Mouse (Mus musculus) hindbrain, embryonic 14.5 days (tissue): Measurements from ENCODE around the gene Sdhd. TPM values are rescaled to one million over a fixed set of nuclear protein-coding genes. Genes with fewer than 3 reads are reported as not detected.

Experiments
- ATAC-seq: fragments of 200-750 bp; cut with Nextera tagmentation; 2 replicates; pipeline ENCODE4 v1.8.0; 2017; ENCODE audit warnings: moderate number of reproducible peaks, mild to moderate bottlenecking, moderate TSS enrichment, moderate library complexity; ENCODE audit not compliant: low FRiP score
- DNase-seq: peaks from one replicate; pipeline ENCODE4 v3.0.0-alpha.2; 2015; ENCODE audit warnings: low spot score
- H3K27ac ChIP-seq: fragments of 300-500 bp; sonication (generic); 2 replicates; pipeline ENCODE4 v1.5.1; 2014; ENCODE audit warnings: mild to moderate bottlenecking, moderate library complexity
- H3K27me3 ChIP-seq: fragments of 300-500 bp; sonication (generic); 2 replicates; pipeline ENCODE4 v1.6.1; 2014; ENCODE audit warnings: mild to moderate bottlenecking, low read length, mixed read lengths; ENCODE audit not compliant: control insufficient read depth, insufficient read depth
- H3K36me3 ChIP-seq: fragments of 300-500 bp; sonication (generic); replicated peaks from 2 replicates; pipeline ENCODE4 v1.6.1; 2014; ENCODE audit not compliant: control insufficient read depth, insufficient read depth
- H3K4me1 ChIP-seq: fragments of 300-500 bp; sonication (generic); replicated peaks from 2 replicates; pipeline ENCODE4 v1.6.1; 2014; ENCODE audit warnings: antibody characterized with exemption, low read length, mixed read lengths; ENCODE audit not compliant: control insufficient read depth, insufficient read depth
- H3K4me2 ChIP-seq: fragments of 300-500 bp; sonication (generic); replicated peaks from 2 replicates; pipeline ENCODE4 v1.6.1; 2014; ENCODE audit warnings: mild to moderate bottlenecking, moderate library complexity
- H3K4me3 ChIP-seq: fragments of 300-500 bp; sonication (generic); replicated peaks from 2 replicates; pipeline ENCODE4 v1.5.1; 2014; ENCODE audit warnings: mild to moderate bottlenecking, low read length
- H3K9ac ChIP-seq: fragments of 300-500 bp; sonication (generic); 2 replicates; pipeline ENCODE4 v1.6.1; 2014
- H3K9me3 ChIP-seq: fragments of 300-500 bp; sonication (generic); 2 replicates; pipeline ENCODE4 v1.6.1; 2016; ENCODE audit warnings: low read length; ENCODE audit not compliant: control insufficient read depth
- WGBS: fragments of 180-500 bp; shearing (Covaris S2); extraction: QIAGEN DNeasy Blood & Tissue Kit; methylation state at CpG from one replicate; pipeline ENCODE4 v1.1.7; 2014; 5-methylcytosine and 5-hydroxymethylcytosine counted together
- polyA plus RNA-seq: library from polyadenylated mRNA; unstranded; fragments of >200 nt; fragmentation: Nextera tagmentation; extraction: Ambion mirVana; gene quantifications from 2 replicates; pipeline ENCODE4 v1.2.1, GENCODE M21; 2014

Sdhd gene
- polyA plus RNA-seq, 1 experiment from 2014 or later: 279 TPM

DNA sequence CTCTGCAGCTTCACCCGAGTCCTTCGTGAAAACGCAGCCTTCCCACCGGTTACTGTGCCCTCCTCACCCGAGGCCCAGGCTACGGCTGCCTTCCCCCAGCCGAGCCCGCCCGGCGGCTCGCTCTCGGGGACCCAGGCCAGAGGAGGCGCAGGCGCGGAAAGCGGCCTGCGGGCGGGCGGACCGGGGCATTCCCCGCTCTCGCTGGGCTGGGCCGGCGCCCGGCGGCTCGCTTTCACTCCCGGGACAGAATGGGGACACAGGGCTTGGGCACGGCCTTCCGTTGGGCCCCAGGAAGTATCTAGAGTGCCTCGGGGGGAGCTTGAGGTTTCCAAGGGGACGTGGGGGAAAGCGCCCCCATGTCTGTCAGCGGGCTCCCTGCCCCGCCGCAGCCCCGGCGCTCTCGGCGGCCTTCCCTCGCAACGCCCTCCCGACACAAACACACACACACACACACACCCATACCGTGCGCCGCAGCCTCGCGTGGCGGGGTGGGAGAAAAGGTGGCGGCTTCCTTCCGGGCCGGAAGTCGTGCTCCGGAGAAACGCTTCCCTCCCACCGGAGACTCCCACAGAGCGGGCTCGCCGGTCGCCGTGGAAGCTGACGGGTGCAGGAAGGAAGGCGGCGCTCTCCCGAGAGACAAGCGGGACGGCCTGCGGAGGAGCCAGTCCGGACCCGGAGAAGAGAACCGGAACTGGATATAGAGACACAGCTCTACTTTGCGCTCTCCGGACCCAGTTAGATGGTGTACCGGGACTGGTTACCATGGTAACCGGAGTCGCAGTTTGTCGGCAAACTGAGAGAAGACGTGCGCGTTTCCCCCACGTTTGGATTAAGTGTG, 13.4 kb upstream of the Sdhd start, which contains the start of the genes Pih1d2 and Nkapd1:
TSS of gene Pih1d2 (plus strand) at position 556 of the 838 bp plus-strand sequence.
TSS of gene Nkapd1 (minus strand) at position 699 of the 838 bp plus-strand sequence.
- peak within 1 kb of the TSS; percentile 94 for H3K9ac ChIP-seq
- no peaks in the 10 kb centered on the region for H3K27me3 ChIP-seq
- H3K4me2 ChIP-seq: peak within 1 kb of the TSS; percentile 95
- peak within 1 kb of the TSS; percentile 94 for H3K27ac ChIP-seq
- no peaks in the 10 kb centered on the region for H3K9me3 ChIP-seq
- H3K4me3 ChIP-seq: peak within 1 kb of the TSS; percentile 99
- peaks cover 34% of the 10 kb centered on the region for H3K36me3 ChIP-seq
- H3K4me1 ChIP-seq: peaks cover 14% of the 10 kb centered on the region
- DNase-seq (peak; percentile 95), ATAC-seq (peak; percentile 94)
- under 1% methylated on average over 79 of the region's 81 CpGs for WGBS

DNA sequence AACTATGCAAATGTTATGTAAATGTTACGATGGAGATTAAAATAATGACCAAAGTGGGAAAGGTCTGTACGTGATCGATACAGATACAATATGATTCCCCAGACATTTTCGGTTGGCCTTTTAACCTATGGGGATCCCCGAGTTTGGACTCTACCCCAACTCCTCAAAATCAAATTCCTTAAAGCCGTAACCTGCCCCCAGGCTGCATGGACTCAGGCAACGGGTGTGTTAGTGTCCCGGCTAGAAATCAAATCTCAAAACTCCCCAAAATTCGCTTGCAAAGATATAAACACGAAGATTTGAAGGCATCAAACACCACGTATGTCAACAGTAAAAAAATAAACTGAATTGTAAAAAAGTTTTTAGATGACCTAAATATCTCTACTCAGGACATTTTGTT, 12.5 kb upstream of the Sdhd start:
- 42% methylated on average over 11 of the region's 11 CpGs for WGBS
- ATAC-seq (no peak), DNase-seq (no peak)
- peak overlapping the region; percentile 94 for H3K9ac ChIP-seq
- H3K4me1 ChIP-seq: peaks cover 14% of the 10 kb centered on the region
- H3K36me3 ChIP-seq: peaks cover 41% of the 10 kb centered on the region
- peak overlapping the region; percentile 99 for H3K4me3 ChIP-seq
- no peaks in the 10 kb centered on the region for H3K27me3 ChIP-seq
- peak overlapping the region; percentile 94; the same call in 1 of the 2 replicates for H3K27ac ChIP-seq
- no peaks in the 10 kb centered on the region for H3K9me3 ChIP-seq
- peak overlapping the region; percentile 95 for H3K4me2 ChIP-seq

DNA sequence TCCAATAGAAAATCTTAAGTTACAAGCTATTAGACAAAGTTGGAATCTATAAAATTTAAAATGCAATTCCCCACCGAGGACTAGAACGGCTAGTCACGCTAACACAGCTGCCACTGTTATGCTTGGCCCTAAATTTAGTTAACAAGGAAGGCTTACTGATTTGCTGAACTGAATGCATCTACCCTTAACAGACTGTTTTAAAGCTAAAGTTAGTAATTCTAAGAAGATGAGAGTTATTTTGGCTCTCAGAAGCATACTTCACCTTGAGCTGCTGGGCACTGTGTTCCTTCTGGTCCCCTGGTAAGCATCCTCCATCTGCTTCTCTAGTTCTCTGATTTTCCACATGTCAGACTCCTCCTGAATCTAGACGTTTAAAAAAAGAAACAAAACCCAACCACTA, 8.5 kb upstream of the Sdhd start:
- H3K27me3 ChIP-seq: no peaks in the 10 kb centered on the region
- H3K36me3 ChIP-seq: peaks cover 80% of the 10 kb centered on the region
- no peak overlapping the region for H3K9ac ChIP-seq
- no peak overlapping the region for H3K27ac ChIP-seq
- no peak overlapping the region for H3K4me2 ChIP-seq
- no peak for DNase-seq
- peaks cover 11% of the 10 kb centered on the region for H3K4me1 ChIP-seq
- no peak overlapping the region for H3K4me3 ChIP-seq
- WGBS: 87% methylated on average over 4 of the region's 4 CpGs
- no peak for ATAC-seq
- H3K9me3 ChIP-seq: no peaks in the 10 kb centered on the region

DNA sequence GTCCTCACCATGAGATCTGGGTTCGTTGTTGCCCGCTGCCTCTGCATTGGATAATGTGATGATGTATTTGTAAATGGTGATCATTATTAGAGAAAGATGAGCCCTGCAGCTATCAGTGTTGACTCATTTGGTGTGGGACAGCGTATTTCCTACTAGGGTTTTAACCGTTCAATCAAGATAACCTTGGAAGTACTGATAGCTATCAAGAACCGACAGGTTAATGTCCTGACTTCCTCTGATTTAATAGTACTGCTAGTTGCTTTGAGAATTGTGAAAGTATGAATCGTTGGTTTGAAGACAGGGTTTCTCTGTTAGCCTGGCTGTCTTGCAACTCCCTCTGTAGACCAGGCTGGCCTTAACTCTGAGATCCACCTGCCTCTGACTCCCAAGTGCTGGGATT, 726 bp upstream of the Sdhd start:
- ATAC-seq: no peak
- no peaks in the 10 kb centered on the region for H3K9me3 ChIP-seq
- H3K27me3 ChIP-seq: no peaks in the 10 kb centered on the region
- 2% methylated on average over 6 of the region's 6 CpGs for WGBS
- peak overlapping the region; percentile 98 for H3K4me2 ChIP-seq
- no peak for DNase-seq
- peak overlapping the region; percentile 92 for H3K9ac ChIP-seq
- peaks cover 23% of the 10 kb centered on the region for H3K4me1 ChIP-seq
- H3K4me3 ChIP-seq: peak overlapping the region; percentile 91
- peaks cover 59% of the 10 kb centered on the region for H3K36me3 ChIP-seq
- H3K27ac ChIP-seq: peak overlapping the region; percentile 90

DNA sequence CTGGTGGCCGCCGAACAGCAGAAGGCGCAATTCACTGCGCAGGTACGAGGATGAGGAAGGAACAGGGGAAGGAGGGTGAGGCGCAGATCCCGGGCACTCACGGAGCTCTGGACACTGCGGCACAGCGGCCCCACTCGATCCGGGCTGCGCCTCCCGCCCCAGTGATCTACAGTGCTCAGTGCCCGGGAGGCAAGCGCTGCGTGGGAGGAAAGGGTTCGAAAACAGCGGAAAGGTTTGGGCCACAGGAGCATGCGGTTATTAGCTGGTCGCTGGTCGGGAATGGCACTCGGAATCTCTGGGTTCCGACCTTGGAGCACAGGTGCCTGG, 349 bp upstream of the Sdhd start:
- under 1% methylated on average over 24 of the region's 24 CpGs for WGBS
- DNase-seq: no peak

DNA sequence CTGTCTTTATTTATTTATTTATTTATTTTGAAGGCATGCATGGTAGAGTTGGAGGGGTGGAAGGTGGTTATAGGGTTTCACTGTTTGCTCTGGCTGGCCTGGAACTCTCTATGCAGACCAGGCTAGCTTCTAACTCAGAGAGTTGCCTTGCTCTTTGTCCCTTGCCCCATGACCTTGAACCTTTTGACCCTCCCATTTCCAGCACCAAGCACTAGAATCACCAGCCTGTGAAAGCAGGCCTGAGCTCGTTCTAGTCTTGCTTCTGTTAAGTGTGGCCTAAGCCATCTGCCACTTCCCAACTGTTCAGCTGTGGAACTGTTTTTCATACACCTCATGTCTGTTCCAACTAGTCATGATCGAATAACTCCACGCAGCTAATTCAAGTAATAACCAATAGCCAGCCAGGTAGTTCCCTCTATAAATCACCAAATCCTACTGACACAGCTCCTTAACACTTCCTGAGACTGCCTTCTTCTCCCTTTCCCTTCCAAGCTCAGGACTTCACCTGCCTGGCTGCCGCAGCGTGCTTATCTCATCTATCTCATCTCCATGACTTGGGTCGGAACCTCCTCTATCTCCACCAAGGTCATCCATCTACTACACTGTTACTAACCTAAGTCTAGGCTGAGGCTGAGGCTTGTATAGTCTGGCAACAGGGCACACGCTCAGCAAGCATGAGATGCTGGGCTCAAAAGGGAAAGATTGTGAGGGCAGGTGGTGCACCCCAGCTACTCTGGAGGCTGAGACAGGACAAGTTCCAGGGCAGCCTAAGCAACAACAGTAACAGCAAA, 1.4 kb downstream of the Sdhd start:
- H3K4me2 ChIP-seq: peak overlapping the region; percentile 98
- no peak for DNase-seq
- H3K27ac ChIP-seq: no peak overlapping the region
- H3K9me3 ChIP-seq: no peaks in the 10 kb centered on the region
- H3K4me3 ChIP-seq: peak overlapping the region; percentile 91
- peaks cover 59% of the 10 kb centered on the region for H3K36me3 ChIP-seq
- H3K27me3 ChIP-seq: no peaks in the 10 kb centered on the region
- peak overlapping the region; percentile 92 for H3K9ac ChIP-seq
- 88% methylated on average over 7 of the region's 7 CpGs for WGBS
- no peak for ATAC-seq
- peaks cover 23% of the 10 kb centered on the region for H3K4me1 ChIP-seq

More for the DNA sequence above, 349 bp upstream of the Sdhd start:
- Histone ChIP-seq H3K36me3 (peaks cover 59% of the 10 kb centered on the region), H3K9me3 (no peaks in the 10 kb centered on the region), H3K4me1 (peaks cover 23% of the 10 kb centered on the region), H3K9ac (peak overlapping the region; percentile 92), H3K27ac (peak overlapping the region; percentile 90), H3K4me2 (peak overlapping the region; percentile 98), H3K4me3 (peak overlapping the region; percentile 91), H3K27me3 (no peaks in the 10 kb centered on the region)
- ATAC-seq: peak; percentile 89

DNA sequence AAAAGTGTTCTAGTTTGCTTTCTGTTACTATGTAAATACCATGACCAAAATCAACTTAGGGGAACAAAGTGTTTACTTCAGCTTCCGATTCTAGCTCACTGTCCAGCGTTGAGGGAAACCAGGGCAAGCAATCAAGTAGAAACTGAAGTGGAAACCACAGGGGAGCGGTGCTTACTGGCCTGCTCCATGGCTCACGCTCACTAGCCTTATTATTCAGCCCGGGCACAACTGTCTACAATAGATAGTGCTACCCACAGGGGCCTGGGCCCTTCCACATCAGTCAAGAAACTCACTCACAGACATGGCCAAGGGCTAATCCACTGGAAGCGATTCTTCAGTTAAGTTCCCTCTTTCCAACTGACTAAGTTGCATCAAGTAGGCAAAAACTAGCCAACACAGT, 2.1 kb downstream of the Sdhd start:
- DNase-seq: no peak
- no peak overlapping the region for H3K27ac ChIP-seq
- H3K4me3 ChIP-seq: no peak overlapping the region
- H3K9me3 ChIP-seq: no peaks in the 10 kb centered on the region
- H3K4me1 ChIP-seq: peaks cover 23% of the 10 kb centered on the region
- H3K27me3 ChIP-seq: no peaks in the 10 kb centered on the region
- 86% methylated on average over 6 of the region's 6 CpGs for WGBS
- H3K4me2 ChIP-seq: no peak overlapping the region
- H3K36me3 ChIP-seq: peaks cover 59% of the 10 kb centered on the region
- ATAC-seq: no peak
- no peak overlapping the region for H3K9ac ChIP-seq

DNA sequence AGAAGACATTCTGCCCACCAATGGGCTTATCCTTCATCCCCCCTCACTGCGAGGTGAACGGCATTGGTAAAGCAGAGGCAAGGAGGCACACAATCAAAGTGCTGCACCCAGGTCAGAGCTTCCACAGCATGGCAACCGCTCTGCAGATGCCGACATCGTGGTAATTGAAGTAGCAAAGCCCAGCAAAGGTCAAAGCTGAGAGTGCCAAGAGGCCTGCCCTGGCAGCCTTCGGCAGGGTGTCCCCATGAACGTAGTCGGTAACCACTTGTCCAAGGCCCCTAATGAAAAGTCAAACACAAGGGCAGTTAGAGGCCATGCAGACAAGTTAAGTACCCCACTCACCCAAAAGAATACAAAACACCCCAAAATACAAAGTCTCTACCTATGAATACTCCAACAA, 6.6 kb downstream of the Sdhd start:
- H3K4me3 ChIP-seq: no peak overlapping the region
- peaks cover 61% of the 10 kb centered on the region for H3K36me3 ChIP-seq
- WGBS: 96% methylated on average over 8 of the region's 8 CpGs
- no peak overlapping the region for H3K9ac ChIP-seq
- H3K27ac ChIP-seq: no peak overlapping the region
- no peak overlapping the region for H3K4me2 ChIP-seq
- ATAC-seq (no peak), DNase-seq (no peak)
- no peaks in the 10 kb centered on the region for H3K27me3 ChIP-seq
- H3K9me3 ChIP-seq: no peaks in the 10 kb centered on the region
- peaks cover 5% of the 10 kb centered on the region; the same call in 1 of the 2 replicates for H3K4me1 ChIP-seq

DNA sequence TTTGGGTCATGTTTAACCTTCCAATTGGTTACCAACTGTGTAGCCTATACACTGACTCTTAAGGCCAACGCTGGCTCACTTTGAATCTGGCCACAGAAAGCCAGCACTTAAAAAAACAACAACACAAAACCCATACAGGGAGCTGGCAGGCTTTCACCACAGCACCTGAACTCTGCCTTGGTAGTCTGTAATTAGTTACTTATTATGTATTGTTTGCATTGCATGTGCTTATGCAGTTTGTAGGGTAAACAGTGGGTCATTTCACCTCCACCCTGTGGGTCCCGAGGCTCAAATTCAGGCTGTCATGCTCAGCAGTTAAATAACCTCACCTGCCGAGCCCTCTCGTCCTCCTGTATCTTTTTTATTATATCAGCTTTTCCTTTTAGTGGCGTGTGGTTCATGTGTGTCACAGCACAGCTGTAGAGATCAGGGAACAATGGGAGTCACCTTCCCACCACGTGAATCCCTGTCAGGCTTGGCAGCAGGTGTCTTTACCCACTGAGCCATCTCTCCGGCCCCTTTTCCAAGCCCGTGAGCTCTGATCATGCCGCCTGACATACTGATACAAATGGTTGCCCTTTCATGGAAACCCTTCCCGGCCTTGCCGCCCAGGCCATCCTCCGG, 8.7 kb downstream of the Sdhd start:
- H3K27me3 ChIP-seq: no peaks in the 10 kb centered on the region
- H3K4me3 ChIP-seq: no peak overlapping the region
- no peak overlapping the region for H3K9ac ChIP-seq
- 79% methylated on average over 12 of the region's 12 CpGs for WGBS
- no peaks in the 10 kb centered on the region for H3K4me1 ChIP-seq
- ATAC-seq: no peak
- no peak overlapping the region for H3K27ac ChIP-seq
- H3K4me2 ChIP-seq: no peak overlapping the region
- peaks cover 53% of the 10 kb centered on the region for H3K36me3 ChIP-seq
- DNase-seq: no peak
- H3K9me3 ChIP-seq: no peaks in the 10 kb centered on the region
